Mouse (Mus musculus): ENCODE results near the gene Ccdc65. TPM values are rescaled to one million over a fixed set of nuclear protein-coding genes. Genes with fewer than 3 reads are reported as not detected.

Ccdc65 gene
- polyA plus RNA-seq (2011; ENCODE audit: insufficient read depth, insufficient read length, low read depth, missing spikeins) = 0.85 TPM in 1 of 2 replicates, not detected in the other

- H3K4me1 ChIP-seq (ENCODE audit: control insufficient read depth, insufficient read depth, low read length) = no peaks in the 10 kb centered on the region
- no peak for TF ChIP-seq EP300 (IDR thresholded peaks at IDR 0.05; ENCODE audit: insufficient read depth, low read depth, low read length)
- no peak for TF ChIP-seq POLR2A (IDR thresholded peaks at IDR 0.05; ENCODE audit: insufficient read depth, low read length)
- peak; percentile 69 for TF ChIP-seq CTCF (IDR thresholded peaks at IDR 0.05; ENCODE audit: low read depth, low read length)
- no peaks in the 10 kb centered on the region for H3K9me3 ChIP-seq (replicated peaks; ENCODE audit: control insufficient read depth, insufficient read depth, low read length, poor library complexity, severe bottlenecking)
- H3K36me3 ChIP-seq (ENCODE audit: control insufficient read depth, insufficient read depth, low read length, poor library complexity, severe bottlenecking) = no peaks in the 10 kb centered on the region
- peak within 1 kb of the TSS; percentile 25; the same call in 1 of the 2 replicates for H3K4me3 ChIP-seq (ENCODE audit: low read depth, low read length)
- H3K27ac ChIP-seq (ENCODE audit: insufficient read depth, low read length) = no peak within 1 kb of the TSS
- H3K9ac ChIP-seq (ENCODE audit: low read depth, poor library complexity, severe bottlenecking) = no peak within 1 kb of the TSS
- H3K27me3 ChIP-seq (ENCODE audit: control insufficient read depth, insufficient read depth, low read length, poor library complexity, severe bottlenecking) = no peaks in the 10 kb centered on the region
These were observed at the start of gene Ccdc65 for GRCm38 (mm10) chr15:98707766-98708372. Gene Ccdc65 (plus strand): TSS chr15:98708207.

GRCm38 (mm10) chr15:98662198-98662566, 45.8 kb upstream of the Ccdc65 start:
- Histone ChIP-seq H3K27ac (ENCODE audit: insufficient read depth, low read length) (no peak overlapping the region), H3K36me3 (ENCODE audit: control insufficient read depth, insufficient read depth, low read length, poor library complexity, severe bottlenecking) (peaks cover 4% of the 10 kb centered on the region; the same call in 1 of the 2 replicates), H3K27me3 (ENCODE audit: control insufficient read depth, insufficient read depth, low read length, poor library complexity, severe bottlenecking) (no peaks in the 10 kb centered on the region), H3K4me3 (ENCODE audit: low read depth, low read length) (peak overlapping the region; percentile 96), H3K4me1 (ENCODE audit: control insufficient read depth, insufficient read depth, low read length) (no peaks in the 10 kb centered on the region), H3K9me3 (replicated peaks; ENCODE audit: control insufficient read depth, insufficient read depth, low read length, poor library complexity, severe bottlenecking) (no peaks in the 10 kb centered on the region), H3K9ac (ENCODE audit: low read depth, poor library complexity, severe bottlenecking) (peak overlapping the region; percentile 93)
- no peak for TF ChIP-seq POLR2A (IDR thresholded peaks at IDR 0.05; ENCODE audit: insufficient read depth, low read length)
- TF ChIP-seq EP300 (IDR thresholded peaks at IDR 0.05; ENCODE audit: insufficient read depth, low read depth, low read length) = no peak

GRCm38 (mm10) chr15:98662567-98663545, 45.2 kb upstream of the Ccdc65 start, which contains the start of gene Ddx23:
Gene Ddx23 (minus strand): TSS chr15:98662894.
- Histone ChIP-seq H3K9ac (ENCODE audit: low read depth, poor library complexity, severe bottlenecking) (peak within 1 kb of the TSS; percentile 93), H3K27ac (ENCODE audit: insufficient read depth, low read length) (no peak within 1 kb of the TSS)
- no peak for TF ChIP-seq EP300 (IDR thresholded peaks at IDR 0.05; ENCODE audit: insufficient read depth, low read depth, low read length)
- TF ChIP-seq CTCF (IDR thresholded peaks at IDR 0.05; ENCODE audit: low read depth, low read length) = no peak
- no peak for TF ChIP-seq POLR2A (IDR thresholded peaks at IDR 0.05; ENCODE audit: insufficient read depth, low read length)

DNA sequence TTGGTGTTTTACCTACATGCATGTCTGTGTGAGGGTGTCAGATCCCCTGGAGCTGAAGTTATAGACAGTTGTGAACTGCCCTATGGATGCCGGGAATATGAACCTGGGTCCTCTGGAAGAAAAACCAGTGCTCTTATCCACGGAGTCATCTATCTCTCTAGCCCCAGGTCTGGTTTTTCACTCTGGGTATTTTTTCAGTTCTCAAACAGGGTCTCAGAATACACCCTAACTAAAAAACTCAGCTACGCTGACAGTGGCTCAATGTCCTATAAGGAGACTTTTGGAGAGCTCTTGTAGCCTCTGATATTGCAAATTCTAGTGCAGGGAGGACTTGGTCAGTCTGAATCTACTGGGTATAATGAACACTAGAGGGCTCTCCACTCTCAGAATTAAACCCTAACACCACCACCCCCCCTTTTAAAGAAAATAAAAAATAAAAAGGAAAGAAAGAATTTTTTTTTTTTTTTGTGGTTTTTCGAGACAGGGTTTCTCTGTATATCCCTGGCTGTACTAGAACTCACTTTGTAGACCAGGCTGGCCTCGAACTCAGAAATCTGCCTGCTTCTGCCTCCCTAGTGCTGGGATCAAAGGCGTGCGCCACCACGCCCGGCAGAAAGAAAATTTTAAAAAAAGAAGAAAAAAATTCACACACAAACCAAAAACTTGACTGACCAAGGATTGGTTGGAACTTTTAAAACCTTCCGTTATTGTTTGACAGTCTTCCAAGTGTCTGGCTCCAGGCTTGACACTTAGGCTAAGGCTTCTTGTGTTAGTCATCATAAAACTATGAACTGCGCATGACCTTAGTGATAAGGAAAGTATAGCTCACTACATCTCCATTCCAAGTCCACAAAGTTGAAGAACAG, 43.7 kb upstream of the Ccdc65 start:
- no peaks in the 10 kb centered on the region for H3K27me3 ChIP-seq (ENCODE audit: control insufficient read depth, insufficient read depth, low read length, poor library complexity, severe bottlenecking)
- no peaks in the 10 kb centered on the region for H3K9me3 ChIP-seq (replicated peaks; ENCODE audit: control insufficient read depth, insufficient read depth, low read length, poor library complexity, severe bottlenecking)
- TF ChIP-seq CTCF (IDR thresholded peaks at IDR 0.05; ENCODE audit: low read depth, low read length) (no peak), EP300 (IDR thresholded peaks at IDR 0.05; ENCODE audit: insufficient read depth, low read depth, low read length) (no peak), POLR2A (IDR thresholded peaks at IDR 0.05; ENCODE audit: insufficient read depth, low read length) (no peak)
- no peak overlapping the region for H3K27ac ChIP-seq (ENCODE audit: insufficient read depth, low read length)
- H3K9ac ChIP-seq (ENCODE audit: low read depth, poor library complexity, severe bottlenecking) = no peak overlapping the region
- H3K4me1 ChIP-seq (ENCODE audit: control insufficient read depth, insufficient read depth, low read length) = no peaks in the 10 kb centered on the region
- H3K4me3 ChIP-seq (ENCODE audit: low read depth, low read length) = no peak overlapping the region
- H3K36me3 ChIP-seq (ENCODE audit: control insufficient read depth, insufficient read depth, low read length, poor library complexity, severe bottlenecking) = no peaks in the 10 kb centered on the region

More at GRCm38 (mm10) chr15:98662567-98663545, 45.2 kb upstream of the Ccdc65 start, which contains the start of gene Ddx23:
- Histone ChIP-seq H3K4me1 (ENCODE audit: control insufficient read depth, insufficient read depth, low read length) (no peaks in the 10 kb centered on the region), H3K4me3 (ENCODE audit: low read depth, low read length) (peak within 1 kb of the TSS; percentile 96), H3K9me3 (replicated peaks; ENCODE audit: control insufficient read depth, insufficient read depth, low read length, poor library complexity, severe bottlenecking) (no peaks in the 10 kb centered on the region), H3K27me3 (ENCODE audit: control insufficient read depth, insufficient read depth, low read length, poor library complexity, severe bottlenecking) (no peaks in the 10 kb centered on the region), H3K36me3 (ENCODE audit: control insufficient read depth, insufficient read depth, low read length, poor library complexity, severe bottlenecking) (peaks cover 4% of the 10 kb centered on the region; the same call in 1 of the 2 replicates)

GRCm38 (mm10) chr15:98672592-98672991, 35.4 kb upstream of the Ccdc65 start:
- Histone ChIP-seq H3K36me3 (ENCODE audit: control insufficient read depth, insufficient read depth, low read length, poor library complexity, severe bottlenecking) (no peaks in the 10 kb centered on the region), H3K4me3 (ENCODE audit: low read depth, low read length) (no peak overlapping the region)

More at GRCm38 (mm10) chr15:98672592-98672991, 35.4 kb upstream of the Ccdc65 start:
- Histone ChIP-seq H3K27ac (ENCODE audit: insufficient read depth, low read length) (no peak overlapping the region), H3K4me1 (ENCODE audit: control insufficient read depth, insufficient read depth, low read length) (no peaks in the 10 kb centered on the region), H3K9me3 (replicated peaks; ENCODE audit: control insufficient read depth, insufficient read depth, low read length, poor library complexity, severe bottlenecking) (no peaks in the 10 kb centered on the region), H3K9ac (ENCODE audit: low read depth, poor library complexity, severe bottlenecking) (no peak overlapping the region), H3K27me3 (ENCODE audit: control insufficient read depth, insufficient read depth, low read length, poor library complexity, severe bottlenecking) (peaks cover 2% of the 10 kb centered on the region; the same call in 1 of the 2 replicates)
- TF ChIP-seq POLR2A (IDR thresholded peaks at IDR 0.05; ENCODE audit: insufficient read depth, low read length) (no peak), EP300 (IDR thresholded peaks at IDR 0.05; ENCODE audit: insufficient read depth, low read depth, low read length) (no peak), CTCF (IDR thresholded peaks at IDR 0.05; ENCODE audit: low read depth, low read length) (no peak)

Data from ES-Bruce4 (cell line).